Mouse (Mus musculus): ENCODE results near the gene G6pc. TPM values are rescaled to one million over a fixed set of nuclear protein-coding genes. Genes with fewer than 3 reads are reported as not detected.

G6pc gene
- polyA plus RNA-seq, 1 experiment from 2014 or later: not detected

- peak overlapping the region; percentile 83 for H3K4me3 ChIP-seq
- H3K9ac ChIP-seq: peak overlapping the region; percentile 94
- no peaks in the 10 kb centered on the region for H3K27me3 ChIP-seq (replicated peaks)
- H3K27ac ChIP-seq (ENCODE audit: poor library complexity, severe bottlenecking): peak overlapping the region; percentile 56
- peaks cover 49% of the 10 kb centered on the region for H3K36me3 ChIP-seq
- peaks cover 9% of the 10 kb centered on the region for H3K4me1 ChIP-seq (replicated peaks)
- 2% methylated on average over 11 of the region's 11 CpGs for WGBS
- H3K4me2 ChIP-seq: peak overlapping the region; percentile 97
- ATAC-seq (ENCODE audit: insufficient number of reproducible peaks, low FRiP score): no peak
- no peaks in the 10 kb centered on the region for H3K9me3 ChIP-seq (replicated peaks)
Measured at GRCm38 (mm10) chr11:101416433-101417100, 49.2 kb downstream of the G6pc start.

- H3K4me1 ChIP-seq (replicated peaks): peaks cover 15% of the 10 kb centered on the region
- H3K36me3 ChIP-seq: peaks cover 49% of the 10 kb centered on the region
- H3K4me3 ChIP-seq: peak within 1 kb of the TSS; percentile 83
- whole genome bisulfite sequencing: under 1% methylated on average over 45 of the region's 45 CpGs
- ATAC-seq (ENCODE audit: insufficient number of reproducible peaks, low FRiP score): peak; percentile 85
- H3K27me3 ChIP-seq (replicated peaks): no peaks in the 10 kb centered on the region
- H3K9ac ChIP-seq: peak within 1 kb of the TSS; percentile 94
- peak within 1 kb of the TSS; percentile 97 for H3K4me2 ChIP-seq
- H3K9me3 ChIP-seq (replicated peaks): no peaks in the 10 kb centered on the region
- peak within 1 kb of the TSS; percentile 56 for H3K27ac ChIP-seq (ENCODE audit: poor library complexity, severe bottlenecking)
Measured at GRCm38 (mm10) chr11:101417101-101417855, 49.9 kb downstream of the G6pc start, which contains the start of gene Aarsd1. Aarsd1 (minus strand) TSS chr11:101417615.

DNA sequence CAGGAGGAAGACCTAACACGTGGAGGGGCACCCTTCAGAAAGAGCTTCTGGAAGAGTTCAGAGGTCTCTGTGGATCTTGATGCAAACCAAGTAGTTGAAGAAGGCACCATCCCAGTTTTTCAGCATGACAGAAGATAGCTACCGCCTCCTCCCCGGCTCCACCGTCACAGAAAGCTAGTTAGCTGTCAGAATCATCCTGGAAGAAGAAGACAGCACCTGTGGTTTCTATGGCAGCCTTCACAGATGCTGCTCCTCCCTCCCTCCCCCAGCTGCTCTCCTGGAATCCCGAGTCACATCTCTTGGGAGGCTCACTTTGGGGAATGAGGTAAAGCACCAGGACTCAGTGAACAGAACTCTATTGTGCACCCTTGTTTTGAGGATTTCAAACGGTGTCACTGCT is 51.6 kb downstream of the G6pc start:
- no peaks in the 10 kb centered on the region for H3K9me3 ChIP-seq (replicated peaks)
- H3K27ac ChIP-seq (ENCODE audit: poor library complexity, severe bottlenecking): no peak overlapping the region
- H3K9ac ChIP-seq: no peak overlapping the region
- H3K4me2 ChIP-seq: no peak overlapping the region
- no peak overlapping the region for H3K4me3 ChIP-seq
- peaks cover 32% of the 10 kb centered on the region for H3K36me3 ChIP-seq
- no peaks in the 10 kb centered on the region for H3K27me3 ChIP-seq (replicated peaks)
- H3K4me1 ChIP-seq (replicated peaks): peaks cover 22% of the 10 kb centered on the region
- no peak for ATAC-seq (ENCODE audit: insufficient number of reproducible peaks, low FRiP score)
- WGBS: 50% methylated on average over 6 of the region's 6 CpGs

DNA sequence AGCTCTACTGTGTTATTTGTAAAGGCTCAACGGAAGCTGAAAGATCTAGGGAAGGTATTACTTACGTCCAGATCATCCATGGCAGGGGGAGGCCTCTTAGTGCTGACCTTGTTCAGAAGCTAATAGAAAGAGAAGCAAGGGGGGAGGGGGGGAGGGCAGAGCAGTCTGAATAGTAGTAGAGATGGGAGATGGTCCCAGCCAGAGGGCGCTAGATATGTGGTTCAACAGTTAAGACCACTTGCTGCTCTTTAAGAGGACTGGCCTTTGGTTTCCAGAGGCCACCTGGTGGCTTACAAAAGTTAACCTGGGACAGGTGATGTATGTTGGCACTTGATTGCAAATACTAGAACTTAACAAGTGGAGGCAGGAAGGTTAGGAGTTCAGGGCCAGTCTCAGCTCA is 52.2 kb downstream of the G6pc start:
- Histone ChIP-seq H3K9ac (no peak overlapping the region), H3K4me2 (no peak overlapping the region), H3K27ac (ENCODE audit: poor library complexity, severe bottlenecking) (no peak overlapping the region), H3K9me3 (replicated peaks) (no peaks in the 10 kb centered on the region), H3K4me3 (no peak overlapping the region), H3K36me3 (peaks cover 30% of the 10 kb centered on the region), H3K4me1 (replicated peaks) (peaks cover 22% of the 10 kb centered on the region), H3K27me3 (replicated peaks) (no peaks in the 10 kb centered on the region)
- no peak for ATAC-seq (ENCODE audit: insufficient number of reproducible peaks, low FRiP score)
- WGBS: 39% methylated on average over 3 of the region's 3 CpGs

- Histone ChIP-seq H3K27me3 (replicated peaks) (no peaks in the 10 kb centered on the region), H3K9me3 (replicated peaks) (no peaks in the 10 kb centered on the region), H3K4me3 (no peak overlapping the region), H3K4me2 (no peak overlapping the region), H3K27ac (ENCODE audit: poor library complexity, severe bottlenecking) (no peak overlapping the region), H3K9ac (no peak overlapping the region), H3K4me1 (replicated peaks) (peaks cover 22% of the 10 kb centered on the region), H3K36me3 (peaks cover 30% of the 10 kb centered on the region)
- 91% methylated on average over 5 of the region's 5 CpGs for WGBS
- no peak for ATAC-seq (ENCODE audit: insufficient number of reproducible peaks, low FRiP score)
Measured at GRCm38 (mm10) chr11:101420148-101420547, 52.8 kb downstream of the G6pc start.

DNA sequence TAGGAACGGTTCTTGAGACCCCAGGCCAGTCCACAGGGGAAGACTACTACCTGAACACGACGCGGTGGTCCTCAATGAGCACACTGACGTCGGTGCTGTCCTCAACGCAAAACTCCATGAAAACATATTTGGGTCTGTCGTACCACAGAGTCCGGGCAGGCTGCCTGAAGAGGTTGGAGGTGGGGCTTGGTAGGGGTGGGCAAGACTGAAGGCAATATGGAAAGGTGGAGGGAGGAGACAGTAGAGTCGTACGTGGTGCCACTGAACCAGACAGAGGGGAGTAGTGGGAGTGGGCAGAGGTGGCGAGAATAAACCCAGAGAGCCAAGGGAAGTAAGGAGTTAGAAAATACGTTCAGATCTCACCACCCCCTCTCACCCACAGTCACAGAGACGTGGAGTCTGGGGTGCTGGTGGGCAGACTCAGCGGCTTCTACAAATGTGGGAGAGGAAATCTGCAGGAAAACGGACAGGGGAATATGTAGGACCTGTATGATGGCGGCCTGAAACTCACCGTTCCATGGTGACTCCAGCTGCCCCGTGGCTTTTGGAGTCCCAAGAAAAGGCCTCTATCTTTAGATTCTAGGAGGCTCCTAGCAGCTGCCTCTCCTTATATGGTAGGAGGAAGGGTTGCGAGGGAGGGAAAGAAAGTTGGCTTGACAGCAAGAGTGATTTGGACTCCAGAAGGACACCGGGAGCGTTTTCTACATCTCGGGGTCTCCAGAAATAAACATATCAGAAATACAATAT is 56.9 kb downstream of the G6pc start, which contains the start of gene Gm27029:
TSS of gene Gm27029 (minus strand) at position 692 of the 747 bp plus-strand sequence.
- peak; percentile 63 for ATAC-seq (ENCODE audit: insufficient number of reproducible peaks, low FRiP score)
- Histone ChIP-seq H3K9ac (peak within 1 kb of the TSS; percentile 83), H3K9me3 (replicated peaks) (no peaks in the 10 kb centered on the region), H3K4me3 (peak within 1 kb of the TSS; percentile 89), H3K4me2 (peak within 1 kb of the TSS; percentile 98), H3K27me3 (replicated peaks) (no peaks in the 10 kb centered on the region), H3K36me3 (peaks cover 25% of the 10 kb centered on the region), H3K4me1 (replicated peaks) (peaks cover 29% of the 10 kb centered on the region), H3K27ac (ENCODE audit: poor library complexity, severe bottlenecking) (peak within 1 kb of the TSS; percentile 96)
- 2% methylated on average over 23 of the region's 23 CpGs for WGBS

GRCm38 (mm10) chr11:101424925-101425813 is 57.8 kb downstream of the G6pc start, which contains the start of the genes Rundc1 and Ptges3l:
Rundc1 (plus strand) TSS chr11:101425085.
Ptges3l (minus strand) TSS chr11:101425333.
- H3K4me2 ChIP-seq: peak within 1 kb of the TSS; percentile 98
- no peaks in the 10 kb centered on the region for H3K9me3 ChIP-seq (replicated peaks)
- H3K36me3 ChIP-seq: peaks cover 27% of the 10 kb centered on the region
- WGBS: under 1% methylated on average over 77 of the region's 81 CpGs
- peak within 1 kb of the TSS; percentile 96 for H3K27ac ChIP-seq (ENCODE audit: poor library complexity, severe bottlenecking)
- H3K27me3 ChIP-seq (replicated peaks): no peaks in the 10 kb centered on the region
- peaks cover 29% of the 10 kb centered on the region for H3K4me1 ChIP-seq (replicated peaks)
- H3K9ac ChIP-seq: peak within 1 kb of the TSS; percentile 83
- ATAC-seq (ENCODE audit: insufficient number of reproducible peaks, low FRiP score): peak; percentile 90
- peak within 1 kb of the TSS; percentile 89 for H3K4me3 ChIP-seq

GRCm38 (mm10) chr11:101426165-101426564 is 58.8 kb downstream of the G6pc start:
- Histone ChIP-seq H3K4me2 (peak overlapping the region; percentile 98), H3K9me3 (replicated peaks) (no peaks in the 10 kb centered on the region), H3K27ac (ENCODE audit: poor library complexity, severe bottlenecking) (no peak overlapping the region), H3K9ac (peak overlapping the region; percentile 83; the same call in 1 of the 2 replicates), H3K4me3 (peak overlapping the region; percentile 89), H3K36me3 (peaks cover 31% of the 10 kb centered on the region), H3K4me1 (replicated peaks) (peaks cover 29% of the 10 kb centered on the region), H3K27me3 (replicated peaks) (no peaks in the 10 kb centered on the region)
- ATAC-seq (ENCODE audit: insufficient number of reproducible peaks, low FRiP score): no peak
- WGBS: 52% methylated on average over 8 of the region's 8 CpGs
